Mouse (Mus musculus) cerebellum, adult 2 months (tissue): ENCODE data around the gene Sec14l1. TPM values are rescaled to one million over a fixed set of nuclear protein-coding genes. Genes with fewer than 3 reads are reported as not detected.

ENCODE experiments used
- DNase-seq, 2 experiments: peaks; one replicate each; pipeline ENCODE4 v3.0.0; 2021
- H3K27ac ChIP-seq: fragments of 200-500 bp; 2 replicates; pipeline ENCODE4 v1.5.1; 2012; ENCODE audit warnings: low read length, control low read depth, inconsistent platforms; ENCODE audit not compliant: insufficient read depth
- H3K27me3 ChIP-seq: fragments of 200-500 bp; 2 replicates; pipeline ENCODE4 v1.6.1; 2012; ENCODE audit warnings: inconsistent platforms, mild to moderate bottlenecking, low read length, moderate library complexity; ENCODE audit not compliant: control insufficient read depth, insufficient read depth
- H3K4me1 ChIP-seq: fragments of 200-500 bp; 2 replicates; pipeline ENCODE4 v1.6.1; 2011; ENCODE audit warnings: low read length; ENCODE audit not compliant: control insufficient read depth, insufficient read depth
- H3K4me3 ChIP-seq: fragments of 200-500 bp; replicated peaks from 2 replicates; pipeline ENCODE3; 2011; ENCODE audit warnings: mild to moderate bottlenecking, low read depth, low read length, control low read depth; ENCODE audit not compliant: insufficient read depth
- CTCF ChIP-seq: fragments of 200-500 bp; IDR thresholded peaks from 2 replicates; pipeline ENCODE4 v1.5.1; 2011; ENCODE audit warnings: low read depth, mild to moderate bottlenecking, control low read depth, low read length, moderate library complexity, borderline replicate concordance; ENCODE audit not compliant: insufficient read depth
- POLR2A ChIP-seq: fragments of 200-500 bp; IDR thresholded peaks from 2 replicates; pipeline ENCODE4 v1.6.1; 2011; ENCODE audit warnings: low read length, control low read depth, borderline replicate concordance; ENCODE audit not compliant: insufficient read depth
- WGBS: fragments of 180-500 bp; shearing (Covaris S2); methylation state at CpG from one replicate; pipeline ENCODE4 v1.1.7; 2018; 5-methylcytosine and 5-hydroxymethylcytosine counted together
- polyA plus RNA-seq: library from polyadenylated mRNA; depleted of rRNA; stranded (reverse); fragments of >200 nt; gene quantifications from 2 replicates; pipeline ENCODE4 v1.2.3, GENCODE M21; 2012

The Sec14l1 gene
- polyA plus RNA-seq, 1 experiment, result 124 TPM

- Histone ChIP-seq H3K4me1 (peaks cover 57% of the 10 kb centered on the region), H3K27ac (peak overlapping the region; percentile 98), H3K4me3 (peak overlapping the region; percentile 44), H3K27me3 (no peaks in the 10 kb centered on the region)
- peak; percentile 62 to 75 for DNase-seq
- 8% methylated on average over 20 of the region's 20 CpGs for WGBS
- no peak for TF ChIP-seq CTCF
- TF ChIP-seq POLR2A, result no peak
Observed at GRCm38 (mm10) chr11:117120285-117121163, 5.6 kb downstream of the Sec14l1 start.

GRCm38 (mm10) chr11:117121164-117121535 lies 6.2 kb downstream of the Sec14l1 start:
- DNase-seq, result peak; percentile 78 to 86
- no peaks in the 10 kb centered on the region for H3K27me3 ChIP-seq
- peak overlapping the region; percentile 44 for H3K4me3 ChIP-seq
- peak overlapping the region; percentile 98 for H3K27ac ChIP-seq
- TF ChIP-seq POLR2A (peak; percentile 42; the same call in 1 of the 2 replicates), CTCF (0 out of 2 replicates have a peak, but pooled peaks have one; percentile 1)
- 5% methylated on average over 11 of the region's 11 CpGs for WGBS
- peaks cover 62% of the 10 kb centered on the region for H3K4me1 ChIP-seq

- peak in 1 of 2 experiments; percentile 29 for DNase-seq
- peaks cover 68% of the 10 kb centered on the region for H3K4me1 ChIP-seq
Observed at GRCm38 (mm10) chr11:117121954-117122353, 7.0 kb downstream of the Sec14l1 start.

DNA sequence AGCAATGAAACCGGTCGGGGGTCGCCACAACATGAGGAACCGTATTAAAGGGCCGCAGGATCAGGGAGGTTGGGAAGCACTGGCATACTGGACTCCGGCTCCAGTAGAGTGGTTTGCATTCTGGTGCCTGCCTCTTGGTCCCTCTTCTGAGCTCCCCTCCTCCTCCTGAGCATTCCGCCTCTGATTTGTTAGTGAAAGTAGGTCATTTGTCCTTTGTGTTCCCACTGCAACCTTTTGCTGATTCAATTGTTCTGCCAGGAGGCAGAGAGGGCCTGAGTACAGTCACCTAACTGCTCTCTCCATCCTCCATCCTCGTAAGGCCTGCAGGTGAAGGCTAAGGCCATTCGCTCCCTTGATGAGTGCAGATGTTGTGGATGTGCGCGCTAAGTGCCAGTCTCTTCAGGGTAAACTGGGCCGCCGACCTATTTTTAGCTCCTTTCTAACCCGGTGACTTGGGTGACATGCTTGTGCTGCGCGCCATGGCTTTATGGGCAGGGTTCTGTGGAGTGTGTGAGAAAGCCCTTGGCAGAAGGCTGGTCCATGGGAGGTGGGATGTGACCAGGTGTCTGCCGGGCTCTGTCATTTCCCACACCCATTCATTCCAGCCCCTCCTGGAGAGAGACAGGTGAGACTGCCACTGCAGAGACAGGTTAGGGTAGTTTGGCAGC lies 8.6 kb downstream of the Sec14l1 start:
- Histone ChIP-seq H3K4me1 (peaks cover 76% of the 10 kb centered on the region), H3K4me3 (peak overlapping the region; percentile 58), H3K27me3 (no peaks in the 10 kb centered on the region), H3K27ac (peak overlapping the region; percentile 98)
- peak; percentile 80 to 89 for DNase-seq
- TF ChIP-seq POLR2A, result peak; percentile 80; the same call in 1 of the 2 replicates
- no peak for TF ChIP-seq CTCF
- WGBS, result 15% methylated on average over 17 of the region's 17 CpGs

More at GRCm38 (mm10) chr11:117121954-117122353, 7.0 kb downstream of the Sec14l1 start:
- H3K27ac ChIP-seq, result peak overlapping the region; percentile 98
- peak overlapping the region; percentile 23 for H3K4me3 ChIP-seq
- no peak for TF ChIP-seq CTCF
- no peak for TF ChIP-seq POLR2A
- H3K27me3 ChIP-seq, result no peaks in the 10 kb centered on the region
- WGBS, result 27% methylated on average over 6 of the region's 6 CpGs

DNA sequence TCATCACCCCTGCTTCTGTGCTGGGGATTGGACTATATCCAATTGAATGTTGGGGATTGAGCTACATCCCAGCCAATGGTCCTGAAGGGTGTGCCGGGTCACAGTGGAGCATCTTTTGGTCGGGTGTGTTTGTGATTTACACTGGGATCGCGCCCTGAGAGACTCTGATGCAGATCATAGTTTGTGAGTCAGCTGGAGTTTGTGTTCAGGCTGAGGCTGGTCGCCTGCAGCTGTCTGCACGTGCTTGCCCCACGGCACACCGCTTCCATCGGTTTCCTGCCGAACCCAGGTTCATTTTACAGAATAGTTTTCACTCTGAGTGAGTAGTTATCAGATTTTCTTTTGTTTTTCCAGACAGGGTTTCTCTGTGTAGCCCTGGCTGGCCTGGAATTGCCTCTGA lies 9.6 kb downstream of the Sec14l1 start:
- no peak for DNase-seq
- H3K4me1 ChIP-seq, result peaks cover 80% of the 10 kb centered on the region
- TF ChIP-seq CTCF (no peak), POLR2A (no peak)
- WGBS, result 19% methylated on average over 10 of the region's 10 CpGs
- peak overlapping the region; percentile 58 for H3K4me3 ChIP-seq
- H3K27ac ChIP-seq, result peak overlapping the region; percentile 98
- no peaks in the 10 kb centered on the region for H3K27me3 ChIP-seq

DNA sequence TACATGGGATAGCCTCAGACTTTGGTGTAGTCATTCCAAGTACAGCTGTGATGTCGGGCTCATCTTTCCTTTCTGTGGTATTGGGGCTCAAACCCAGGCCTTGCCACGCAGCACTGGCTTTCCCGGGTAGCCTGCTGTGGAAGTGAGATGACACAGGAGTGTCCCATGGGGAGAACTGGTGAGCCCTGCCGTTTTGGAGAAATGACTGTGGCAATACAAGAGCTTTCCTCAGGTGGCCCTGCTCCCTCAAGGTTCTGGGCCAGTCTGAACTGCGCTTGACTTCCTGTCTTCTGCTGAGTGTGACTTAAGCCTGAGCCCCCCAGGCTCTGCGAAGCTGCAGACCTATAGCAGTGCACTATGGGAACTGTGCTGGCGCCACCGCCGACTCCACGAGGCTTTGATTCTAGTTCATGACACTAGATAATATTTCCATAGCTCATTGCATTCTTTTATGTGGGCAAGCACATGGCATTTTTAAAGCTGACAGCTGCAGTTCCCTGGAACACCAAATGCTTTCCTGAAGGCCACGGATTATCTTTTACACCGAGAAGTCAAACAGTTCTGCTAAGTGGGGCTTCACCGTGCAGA lies 12.4 kb downstream of the Sec14l1 start:
- Histone ChIP-seq H3K4me1 (peaks cover 80% of the 10 kb centered on the region), H3K27me3 (no peaks in the 10 kb centered on the region), H3K4me3 (no peak overlapping the region), H3K27ac (peak overlapping the region; percentile 22; the same call in 1 of the 2 replicates)
- TF ChIP-seq CTCF, result no peak
- TF ChIP-seq POLR2A, result no peak
- DNase-seq, result no peak
- WGBS, result 29% methylated on average over 13 of the region's 13 CpGs

DNA sequence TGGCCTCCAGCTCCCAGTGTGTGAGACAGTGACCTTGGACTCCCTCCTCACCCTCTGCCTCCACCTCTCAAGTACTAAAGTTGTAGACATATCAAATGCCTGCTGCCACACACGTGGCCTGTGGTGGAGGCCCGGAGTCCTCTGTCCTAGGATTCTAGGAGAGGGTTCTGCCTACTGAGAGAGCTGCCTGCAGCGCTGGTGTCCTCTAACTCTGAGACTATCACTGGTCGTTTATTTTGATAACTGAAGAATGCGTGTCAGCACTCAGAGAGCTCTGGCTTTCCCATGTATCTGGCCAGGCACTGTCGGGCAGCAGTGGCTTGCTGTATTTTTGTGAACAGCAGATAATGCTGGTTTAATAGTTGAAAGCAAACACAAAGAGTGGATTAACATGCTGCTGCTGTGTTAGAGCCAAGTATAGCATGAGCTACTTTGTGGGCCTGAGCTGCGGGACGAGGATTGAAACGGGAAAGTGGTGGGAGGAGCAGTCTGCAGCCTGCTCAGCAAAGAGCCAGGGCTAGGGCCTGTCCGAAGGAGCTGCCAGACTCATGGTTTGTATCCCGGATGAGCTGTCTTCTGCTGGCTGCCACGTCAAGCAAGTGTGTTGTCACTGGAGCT lies 13.1 kb downstream of the Sec14l1 start:
- Histone ChIP-seq H3K4me1 (peaks cover 76% of the 10 kb centered on the region), H3K27me3 (no peaks in the 10 kb centered on the region), H3K27ac (peak overlapping the region; percentile 33), H3K4me3 (no peak overlapping the region)
- DNase-seq, result no peak
- TF ChIP-seq CTCF, result no peak
- TF ChIP-seq POLR2A, result no peak
- WGBS, result 10% methylated on average over 12 of the region's 12 CpGs
